Mouse (Mus musculus) layer of hippocampus, postnatal 36 days (tissue): ENCODE results near the gene Lrrc4. TPM values are rescaled to one million over a fixed set of nuclear protein-coding genes. Genes with fewer than 3 reads are reported as not detected.

ENCODE experiments used
- DNase-seq, 2 experiments: peaks; one replicate each; pipeline ENCODE4 v3.0.0; 2022
- total RNA-seq, 2 experiments: library from RNA; stranded (reverse); gene quantifications; 2 replicates each; pipeline ENCODE4 v1.2.3; 2021

Gene Lrrc4
- total RNA-seq, 2 experiments from 2014 or later, result 88.9 to 90.2 TPM

DNA sequence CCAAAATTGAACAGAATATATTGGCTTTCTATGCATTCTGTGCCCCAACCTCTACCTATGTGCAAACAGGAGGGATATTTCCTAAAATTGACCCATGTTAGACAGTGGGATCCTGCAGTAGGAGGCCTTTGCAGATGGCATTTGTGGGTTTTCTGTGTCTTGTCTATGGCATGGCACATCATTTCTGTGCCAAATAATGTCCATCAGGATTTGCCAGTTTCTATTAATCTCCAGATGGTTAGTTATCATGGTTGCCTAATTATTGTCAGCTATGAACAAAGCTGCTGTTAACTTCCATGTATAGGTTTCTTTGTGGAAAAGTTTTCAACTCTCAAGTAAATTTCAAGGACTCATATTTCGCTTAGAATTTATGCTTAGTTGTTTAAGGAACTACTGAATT lies 164.0 kb downstream of the Lrrc4 start:
- DNase-seq, result no peak

DNA sequence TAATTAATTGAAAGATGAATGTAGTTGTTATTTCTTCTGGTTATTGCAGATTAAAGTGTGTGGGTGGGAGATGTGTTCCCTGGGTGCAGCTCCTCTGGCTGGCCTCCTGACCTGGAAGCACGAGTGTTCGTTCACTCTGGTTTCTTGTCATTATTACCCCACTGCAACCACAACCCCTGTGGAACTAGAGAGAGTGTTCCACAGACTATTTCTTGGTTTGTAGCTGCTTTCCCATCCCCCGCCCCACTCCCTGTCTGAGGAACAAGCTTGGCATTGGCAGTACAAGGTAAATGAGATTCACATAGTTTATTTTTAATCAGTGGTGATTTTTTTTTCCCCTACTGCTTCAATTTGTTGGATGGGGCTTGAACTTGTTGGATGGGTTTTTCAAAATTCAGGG lies 166.8 kb downstream of the Lrrc4 start:
- no peak for DNase-seq

DNA sequence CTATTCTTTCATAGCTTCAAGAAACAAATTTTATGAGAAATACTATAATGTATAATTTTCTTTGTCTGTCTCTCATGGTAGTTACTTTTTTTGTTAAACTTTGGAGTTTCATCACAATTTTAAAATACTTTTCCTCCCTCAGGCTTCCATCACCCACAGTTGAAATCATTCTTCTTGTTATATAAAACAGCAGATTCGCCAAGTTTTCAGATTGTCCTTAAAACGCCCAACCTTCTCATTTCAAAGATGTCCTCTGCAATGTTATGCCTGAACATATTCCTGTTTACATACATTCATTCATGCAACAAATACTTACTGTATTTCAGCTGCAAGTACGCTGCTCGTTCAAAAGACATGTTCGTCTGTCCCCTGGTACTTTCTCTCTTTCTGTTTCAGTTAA lies 167.9 kb downstream of the Lrrc4 start:
- no peak for DNase-seq

DNA sequence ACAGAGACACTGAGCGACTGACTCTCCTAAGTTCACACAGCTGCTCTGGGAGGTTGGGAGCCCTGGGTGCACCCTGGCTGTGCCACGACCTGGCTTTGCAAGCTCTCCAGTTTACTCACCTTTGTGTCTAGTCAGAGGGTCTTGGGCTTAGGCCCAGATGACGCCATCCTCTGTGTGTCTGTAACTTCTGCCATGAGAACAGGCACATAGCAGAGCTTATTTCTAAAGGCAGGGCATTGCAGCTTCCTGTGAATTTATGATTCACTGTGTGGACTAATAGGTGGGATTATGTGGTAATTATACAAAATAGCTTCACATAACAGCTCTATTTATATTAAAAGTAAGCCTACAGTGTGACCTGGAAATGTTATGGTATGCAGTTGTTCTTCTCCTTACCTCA lies 168.5 kb downstream of the Lrrc4 start:
- DNase-seq, result no peak

DNA sequence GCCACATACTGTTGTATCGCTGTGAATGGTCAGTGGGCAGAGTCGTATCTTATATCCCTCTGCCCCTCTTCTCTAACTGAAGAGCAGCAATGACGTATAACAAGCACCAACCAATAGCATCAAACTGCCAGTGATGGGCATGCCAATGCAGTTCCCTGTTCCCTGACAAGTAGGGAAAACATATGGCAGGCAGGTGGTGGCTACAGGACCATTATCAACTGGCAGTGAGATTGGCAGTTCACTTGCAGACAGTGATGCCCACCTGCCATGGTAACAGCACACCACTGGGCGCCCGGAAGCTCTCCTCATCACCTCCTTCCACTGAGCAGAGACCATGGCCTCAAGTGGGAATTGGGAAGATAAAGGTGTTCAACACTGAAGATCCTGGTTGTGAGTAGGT lies 175.0 kb downstream of the Lrrc4 start:
- DNase-seq, result no peak

DNA sequence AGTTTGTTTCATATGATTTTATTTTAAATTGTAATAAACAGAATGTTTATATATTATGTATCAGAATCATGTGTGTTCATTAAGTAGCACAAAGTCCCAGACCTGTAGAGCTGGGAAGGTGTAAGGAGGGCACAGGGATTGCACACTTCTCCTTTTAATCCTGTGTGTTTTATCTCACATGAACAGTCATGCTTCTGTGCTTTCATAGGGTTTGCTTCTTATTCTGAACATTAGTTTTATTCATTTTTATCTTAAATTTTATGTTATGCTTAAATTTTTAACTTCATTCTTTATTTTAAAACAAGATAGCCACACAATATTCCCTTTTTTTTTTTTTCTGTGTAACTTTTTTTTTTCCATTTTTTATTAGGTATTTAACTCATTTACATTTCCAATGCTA lies 186.3 kb downstream of the Lrrc4 start:
- DNase-seq, result no peak

DNA sequence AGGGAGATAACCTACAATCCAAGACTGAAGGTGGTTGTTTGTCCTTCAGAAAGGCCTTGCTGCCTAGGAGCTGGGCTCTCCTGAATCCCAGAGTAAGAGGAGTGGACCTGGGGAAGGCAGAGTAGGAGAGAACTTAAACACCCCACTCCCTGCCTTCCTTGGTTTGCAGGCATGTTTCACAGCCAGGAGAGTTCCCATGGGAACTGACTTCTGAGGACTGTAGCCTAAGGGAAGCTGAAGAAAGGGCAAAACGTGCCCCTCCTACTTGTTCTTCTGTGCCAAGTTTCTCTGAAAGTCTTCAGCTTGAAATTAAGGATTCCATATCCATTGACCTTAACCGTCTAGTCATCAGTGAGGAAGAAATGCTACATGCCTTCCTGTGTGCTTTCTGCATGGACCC lies 188.6 kb downstream of the Lrrc4 start:
- no peak for DNase-seq

DNA sequence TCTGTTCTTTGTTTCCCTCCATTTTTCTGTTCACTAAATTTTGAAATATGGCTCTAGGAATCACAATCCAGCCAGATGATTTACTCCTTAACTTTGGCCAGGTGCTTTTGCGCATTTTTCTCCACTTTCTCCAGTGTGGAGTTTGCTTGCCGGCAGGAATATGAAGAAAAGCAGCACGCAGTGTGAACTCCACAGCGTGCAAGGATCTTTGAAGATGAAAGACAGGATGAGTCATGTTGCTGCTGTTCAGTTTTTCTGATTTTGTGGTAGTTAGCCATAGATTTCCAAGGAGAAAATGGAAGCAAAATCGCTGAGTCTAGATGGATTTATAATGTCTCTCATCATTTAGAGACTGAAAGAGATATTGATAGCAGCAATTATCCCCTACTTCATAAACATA lies 191.5 kb downstream of the Lrrc4 start:
- no peak for DNase-seq

DNA sequence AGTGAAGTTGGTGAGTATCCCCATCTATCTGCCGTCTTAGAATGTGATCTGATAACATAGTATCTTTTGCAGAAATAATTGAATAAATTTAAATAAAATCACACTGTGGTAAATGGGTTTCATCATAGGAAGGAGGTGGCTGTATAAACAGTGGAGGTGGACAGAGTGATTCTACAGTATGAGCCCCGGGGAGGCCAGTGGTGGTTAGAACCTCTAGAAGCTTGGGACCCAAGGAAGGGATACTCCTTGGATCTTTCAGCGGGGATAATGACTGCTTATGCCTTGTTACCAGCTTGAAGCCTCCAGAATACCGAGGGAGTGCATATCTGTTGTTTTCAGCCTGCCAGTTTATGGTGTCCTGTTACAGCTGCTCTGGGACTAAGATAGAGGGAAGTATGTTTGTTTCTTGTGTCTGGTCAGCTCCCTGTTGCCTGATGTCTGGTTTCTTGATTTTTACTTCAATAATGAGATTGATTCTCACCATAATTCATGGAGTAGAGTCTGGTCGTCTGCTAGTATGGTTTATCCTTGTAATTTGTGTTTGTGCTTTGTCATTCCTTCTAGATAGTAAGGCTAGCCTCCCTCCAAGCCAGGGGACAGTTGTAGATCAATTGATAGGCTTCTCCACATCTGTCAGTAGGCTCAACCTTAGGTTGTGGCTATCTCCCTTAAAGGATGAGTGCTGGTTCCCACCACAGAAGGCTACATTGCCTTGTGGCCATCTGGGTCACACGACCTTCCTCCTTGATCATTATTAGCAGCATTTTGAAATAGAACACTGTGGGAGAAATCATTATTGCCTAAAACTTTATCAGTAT lies 195.8 kb downstream of the Lrrc4 start:
- no peak for DNase-seq

DNA sequence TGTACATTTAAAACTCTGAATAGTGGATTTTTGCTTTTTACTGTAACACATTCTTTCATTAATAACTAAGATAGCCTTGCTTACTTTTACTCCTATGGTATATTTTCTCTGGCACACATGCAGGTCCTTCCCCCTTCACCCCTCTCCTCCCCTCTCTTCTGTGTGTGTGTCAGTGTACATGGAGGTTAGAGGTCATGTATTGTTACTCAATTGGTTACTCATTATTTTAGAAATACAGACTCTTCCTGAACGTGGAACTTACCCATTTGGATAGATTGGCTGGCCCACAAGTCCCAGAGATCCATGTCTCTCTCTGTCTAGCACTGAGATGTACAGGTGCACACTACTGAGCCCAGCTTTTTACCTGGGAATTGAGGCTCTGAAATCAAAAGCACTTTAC lies 196.5 kb downstream of the Lrrc4 start:
- no peak for DNase-seq

DNA sequence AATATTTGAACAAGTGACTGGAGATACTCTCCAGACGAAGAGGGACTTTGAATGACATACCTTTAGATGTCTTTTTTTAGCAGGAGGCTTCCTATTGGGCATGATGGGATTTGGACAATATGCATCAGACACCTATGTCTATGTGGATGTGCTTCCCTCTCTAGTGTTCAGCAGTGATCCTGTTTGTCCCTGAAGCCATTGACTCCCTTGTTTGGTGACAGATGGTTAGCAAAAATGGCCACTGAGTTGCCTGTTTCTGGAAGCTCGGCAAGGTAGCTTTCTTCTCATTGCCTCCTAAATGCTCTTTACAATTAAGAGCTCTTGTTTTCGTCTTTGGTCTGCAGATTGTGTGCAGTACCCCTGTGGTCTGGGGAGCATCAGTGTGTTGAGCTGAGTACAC lies 197.9 kb downstream of the Lrrc4 start:
- DNase-seq, result no peak

DNA sequence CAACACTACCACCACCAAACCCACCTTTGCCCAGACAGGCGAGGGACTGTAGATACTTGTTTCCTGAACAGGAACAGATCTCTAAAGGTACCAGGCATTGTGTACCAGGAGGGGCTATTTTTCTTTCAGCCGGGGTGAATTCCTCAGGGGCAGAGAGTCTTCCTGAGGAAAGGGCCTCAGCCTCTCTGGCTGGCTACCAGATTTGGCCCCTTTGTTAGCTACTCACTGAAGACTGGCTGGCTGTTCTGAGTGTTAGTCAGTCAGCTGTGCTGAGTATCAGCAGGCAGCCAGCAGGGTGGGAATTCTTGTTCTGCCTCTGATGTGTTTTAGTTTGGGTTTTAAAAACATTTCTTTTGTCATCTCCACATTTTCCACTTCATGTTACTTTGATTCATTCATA lies 198.4 kb downstream of the Lrrc4 start:
- DNase-seq, result no peak

DNA sequence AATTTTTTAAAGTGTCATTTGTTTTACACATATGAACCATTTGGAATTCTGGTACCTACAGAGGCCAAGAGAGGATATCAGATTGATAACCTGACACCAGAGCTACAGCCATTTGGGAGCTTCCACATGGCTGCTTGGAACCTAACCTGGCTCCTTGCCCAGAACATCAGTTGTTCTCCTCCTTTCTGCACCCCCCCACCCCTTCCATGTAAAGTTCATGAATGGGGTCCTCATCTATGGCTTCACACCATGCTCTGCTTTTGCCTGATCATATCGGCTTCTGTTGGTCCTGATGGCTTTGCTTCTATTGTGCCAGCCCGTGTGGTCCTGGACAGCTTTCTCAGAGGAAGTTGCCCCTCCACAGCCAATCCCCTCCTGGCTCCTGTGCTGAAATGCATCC lies 200.6 kb downstream of the Lrrc4 start:
- DNase-seq, result no peak

DNA sequence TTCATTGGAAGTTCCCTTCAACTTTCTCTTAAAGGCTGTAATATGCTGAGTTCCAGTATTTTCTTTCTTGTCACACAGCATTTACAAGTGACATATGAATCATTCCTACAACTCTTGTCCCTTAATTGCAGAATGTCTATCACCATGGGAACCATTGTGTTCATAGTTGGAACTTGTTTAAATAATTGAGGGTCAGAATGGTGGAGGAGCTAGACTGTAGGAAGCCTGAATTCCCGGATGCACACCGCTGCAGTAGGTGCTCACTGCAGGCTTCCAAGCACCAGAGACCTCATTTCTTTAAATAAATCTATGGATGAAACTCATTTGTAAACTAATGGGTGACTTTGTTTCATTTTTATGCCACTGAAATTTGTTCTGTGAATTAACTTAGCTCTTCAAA lies 201.7 kb downstream of the Lrrc4 start:
- no peak for DNase-seq

DNA sequence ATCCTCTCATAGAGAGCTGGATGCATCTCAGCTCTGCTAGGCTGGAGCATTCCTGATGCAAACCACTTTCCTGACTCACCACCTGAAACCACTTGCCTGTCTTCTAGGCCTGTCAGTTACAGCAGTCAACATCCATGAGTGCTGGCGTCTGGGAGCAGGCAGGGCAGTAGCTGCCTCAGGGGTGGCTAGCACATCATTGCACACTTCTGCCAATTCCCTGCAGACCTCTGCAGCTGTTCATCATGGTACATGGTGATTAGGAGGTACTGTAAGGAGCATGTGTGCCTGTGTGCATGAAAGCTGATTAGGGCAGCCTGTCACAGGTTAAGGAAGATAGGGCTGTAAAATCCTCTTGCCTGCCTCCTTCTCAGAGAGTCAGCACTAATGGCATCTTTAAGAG lies 203.1 kb downstream of the Lrrc4 start:
- DNase-seq, result no peak

DNA sequence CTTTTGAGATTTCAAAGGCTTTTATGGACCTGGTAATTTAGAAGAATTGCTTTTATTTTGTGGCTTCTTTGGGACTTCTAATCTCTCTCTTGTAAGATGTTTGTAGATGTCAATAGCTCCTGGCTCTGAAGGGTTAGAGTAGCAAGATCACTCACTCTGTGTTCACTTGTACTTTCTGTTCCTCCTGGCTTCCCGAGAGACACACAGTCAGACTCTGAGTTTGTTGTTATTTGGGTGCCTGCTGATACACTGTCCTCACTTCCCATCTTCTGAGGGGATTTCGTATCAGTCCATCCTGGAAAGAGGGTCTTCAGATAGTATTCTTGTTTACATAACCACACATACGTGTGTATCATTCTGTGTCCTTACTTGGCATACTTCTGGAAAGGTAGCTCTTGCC lies 208.6 kb downstream of the Lrrc4 start:
- DNase-seq, result no peak

DNA sequence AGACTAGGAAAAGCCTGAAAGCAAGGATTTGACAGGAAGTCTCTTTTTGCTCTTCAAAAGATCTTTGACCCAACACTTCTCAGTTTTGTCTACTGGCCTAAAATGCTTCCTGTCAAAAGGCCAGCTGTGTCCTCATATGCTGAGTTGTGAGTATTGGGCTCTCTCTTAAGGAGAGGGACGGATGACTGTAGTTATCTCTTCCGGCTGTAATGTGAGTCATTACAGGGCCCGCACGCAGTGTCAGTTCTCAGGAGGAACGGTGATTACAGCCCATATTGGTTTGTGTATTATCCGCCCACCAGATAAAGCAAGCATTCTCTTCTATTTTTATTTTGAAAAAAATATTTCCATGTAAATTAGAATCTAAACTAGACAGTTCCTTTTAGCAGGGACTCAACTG lies 209.0 kb downstream of the Lrrc4 start:
- DNase-seq, result no peak

DNA sequence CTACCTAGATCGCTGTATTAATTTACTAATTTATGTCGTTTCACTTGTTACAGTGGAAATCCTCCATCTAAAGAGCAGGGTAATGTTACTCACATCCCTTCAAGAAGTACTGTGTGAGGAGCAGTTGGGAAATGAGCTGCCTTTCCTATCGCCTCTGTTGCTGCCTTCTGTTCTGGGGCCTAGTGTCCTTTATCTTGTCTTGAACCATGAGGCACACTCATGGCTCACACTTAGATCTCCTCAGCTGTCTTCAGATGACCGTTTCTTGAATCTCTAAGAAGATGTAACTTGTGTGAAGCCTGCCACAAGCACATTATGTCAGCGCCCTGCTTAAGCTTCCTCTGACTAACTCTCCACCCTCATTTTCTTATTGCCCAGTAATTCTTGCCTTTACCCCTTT lies 209.6 kb downstream of the Lrrc4 start:
- DNase-seq, result no peak

DNA sequence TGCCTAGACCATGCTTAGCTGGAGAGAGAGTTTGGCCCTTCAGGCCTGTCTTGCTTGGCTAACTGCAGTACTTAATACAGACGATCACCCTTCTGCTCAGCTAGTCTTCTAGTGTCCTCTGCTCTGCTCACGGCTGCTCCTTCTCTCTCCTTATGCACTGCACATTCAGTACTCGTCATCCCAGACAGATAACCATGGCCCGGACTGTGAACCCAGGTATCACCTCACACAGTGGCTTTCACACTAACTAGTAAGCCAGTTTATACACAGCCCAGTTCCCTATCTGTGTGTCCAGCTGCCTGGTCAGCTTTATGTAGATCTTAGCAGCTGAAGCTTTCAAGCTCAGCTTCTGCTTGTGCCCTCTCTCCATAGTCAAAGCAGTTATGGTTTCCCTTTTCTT lies 210.1 kb downstream of the Lrrc4 start:
- no peak for DNase-seq

DNA sequence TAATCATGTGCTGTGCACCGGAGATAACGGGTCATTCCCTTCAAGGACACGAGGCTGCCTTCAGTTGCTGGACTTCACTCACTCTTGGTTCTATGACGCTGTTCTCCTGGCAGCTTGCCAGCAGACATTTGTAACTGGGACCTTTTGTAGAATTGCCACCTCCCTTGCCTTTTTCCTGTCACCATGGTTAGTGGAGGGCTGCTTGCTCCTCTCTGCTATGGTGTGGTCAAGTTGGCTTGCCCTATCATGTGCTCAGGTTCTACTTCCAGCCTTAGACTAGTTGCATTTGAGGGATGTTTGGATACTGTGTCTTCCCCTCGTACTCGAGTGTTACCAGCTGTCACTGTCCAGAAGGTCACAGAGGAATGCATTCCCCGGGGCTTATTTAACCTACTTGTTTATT lies 212.8 kb downstream of the Lrrc4 start:
- DNase-seq, result no peak

DNA sequence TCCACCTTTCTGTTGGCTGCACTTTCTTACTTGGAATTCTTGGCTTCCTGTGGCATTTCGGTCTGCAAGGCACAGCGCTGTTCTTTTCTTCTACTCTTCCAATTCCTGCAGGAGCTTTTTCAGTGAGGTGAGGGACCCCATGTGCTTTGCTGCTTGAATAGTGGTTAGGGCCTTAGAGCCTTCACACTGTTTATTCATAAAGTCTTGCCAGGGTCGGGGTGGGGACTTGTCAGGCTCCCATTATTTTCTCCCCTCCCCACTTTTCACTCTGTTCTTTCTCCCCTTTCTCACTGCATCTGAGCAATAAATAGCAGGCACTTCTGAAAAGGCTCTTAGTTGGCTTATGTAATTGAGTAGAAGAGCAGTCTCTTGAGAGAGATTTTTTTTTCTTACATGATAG lies 213.2 kb downstream of the Lrrc4 start:
- DNase-seq, result no peak

DNA sequence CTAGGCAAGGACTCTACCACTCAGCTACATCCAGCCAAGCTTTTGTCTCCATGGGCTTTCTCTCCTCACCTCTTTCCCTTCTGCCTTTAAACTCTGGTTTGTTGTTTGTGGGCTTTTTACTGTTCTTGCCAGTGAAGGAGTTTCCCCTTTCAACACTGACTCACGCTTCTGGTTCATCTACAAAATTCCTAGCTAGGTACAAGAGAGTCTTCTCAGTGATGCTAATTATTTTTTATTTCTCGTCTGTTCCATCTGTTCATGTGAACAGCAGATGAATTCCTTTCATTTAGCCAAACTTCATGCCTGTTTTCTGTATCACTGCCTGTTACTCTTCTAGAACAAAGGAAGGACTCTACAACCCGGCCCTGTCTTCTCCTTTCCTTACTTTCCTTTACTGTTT lies 215.6 kb downstream of the Lrrc4 start:
- DNase-seq, result no peak

DNA sequence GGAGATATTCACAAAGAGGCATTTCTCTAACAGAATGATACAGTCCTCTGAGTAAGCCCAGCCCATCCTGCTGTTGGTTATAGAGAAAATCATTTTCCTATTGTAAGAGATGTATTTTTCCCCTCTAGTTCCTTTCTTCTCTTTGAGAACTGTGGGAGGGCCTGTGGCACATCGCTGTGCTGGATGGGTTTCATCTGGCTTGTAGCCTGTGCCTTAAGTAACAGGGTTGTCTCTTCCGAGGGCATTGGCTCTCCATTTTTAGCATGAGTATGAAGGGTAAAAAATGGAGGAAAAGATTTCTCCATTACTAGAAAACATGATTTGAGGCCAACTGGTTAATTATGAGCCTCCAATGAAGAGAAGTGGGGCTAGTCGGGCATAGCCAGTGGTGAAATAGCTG lies 216.1 kb downstream of the Lrrc4 start:
- no peak for DNase-seq

DNA sequence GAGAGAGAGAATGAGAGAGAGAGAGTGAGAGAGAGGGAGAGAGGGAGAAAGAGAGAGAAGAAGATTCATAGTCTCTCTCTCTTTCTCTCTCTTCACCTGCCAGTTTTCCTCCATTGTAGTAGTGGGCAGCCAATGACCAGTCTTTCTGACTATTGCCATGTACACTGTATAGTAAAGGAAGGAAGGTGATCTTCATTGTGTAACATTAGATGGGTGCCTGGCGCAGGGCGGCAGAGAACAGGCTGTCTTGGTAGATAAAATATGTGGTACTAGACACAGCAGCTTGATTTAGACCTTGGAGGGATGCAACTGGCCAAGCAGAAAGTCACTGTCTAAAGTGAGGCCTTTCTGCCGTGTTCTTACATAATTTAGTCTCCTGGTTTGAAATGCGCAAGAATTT lies 216.7 kb downstream of the Lrrc4 start:
- DNase-seq, result no peak

DNA sequence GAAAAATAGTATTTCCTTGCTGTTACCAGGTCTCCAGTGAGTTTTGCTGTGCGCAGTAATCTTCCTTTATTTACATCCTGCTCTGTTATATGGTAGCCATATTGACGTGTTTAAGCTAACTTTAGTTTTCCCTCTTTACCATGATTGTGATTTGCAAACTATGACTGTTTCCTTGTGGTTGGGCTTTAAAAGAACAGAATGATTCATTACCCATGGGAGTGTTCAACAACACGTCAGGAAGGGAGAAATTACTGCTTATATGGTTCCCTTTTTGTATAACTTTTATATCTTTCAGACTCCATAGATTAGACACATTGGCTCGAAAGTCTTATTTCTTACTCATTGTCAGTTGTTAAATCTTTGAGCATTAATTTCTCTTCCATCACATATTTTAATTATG lies 218.1 kb downstream of the Lrrc4 start:
- DNase-seq, result no peak
